Mouse (Mus musculus) liver, postnatal 0 days (tissue): ENCODE results near the gene Kctd11. TPM values are rescaled to one million over a fixed set of nuclear protein-coding genes. Genes with fewer than 3 reads are reported as not detected.

Experiments used
- ATAC-seq: fragments of 200-750 bp; cut with Nextera tagmentation; 2 replicates; pipeline ENCODE4 v1.8.0; 2017; ENCODE audit warnings: mild to moderate bottlenecking, moderate library complexity
- DNase-seq: peaks from one replicate; pipeline ENCODE4 v3.0.0-alpha.2; 2016
- H3K27ac ChIP-seq: fragments of 300-500 bp; sonication (generic); 2 replicates; pipeline ENCODE4 v1.5.1; 2014; ENCODE audit warnings: antibody characterized with exemption, moderate library complexity, mild to moderate bottlenecking, low read depth
- H3K27me3 ChIP-seq: fragments of 300-500 bp; sonication (generic); 2 replicates; pipeline ENCODE4 v1.6.1; 2014; ENCODE audit warnings: low read length, control low read depth, mixed read lengths; ENCODE audit not compliant: insufficient read depth
- H3K36me3 ChIP-seq: fragments of 300-500 bp; sonication (generic); replicated peaks from 2 replicates; pipeline ENCODE4 v1.6.1; 2014; ENCODE audit warnings: mild to moderate bottlenecking, control low read depth, low read length, moderate library complexity, mixed read lengths; ENCODE audit not compliant: insufficient read depth
- H3K4me1 ChIP-seq: fragments of 300-500 bp; sonication (generic); 2 replicates; pipeline ENCODE4 v1.6.1; 2014; ENCODE audit warnings: antibody characterized with exemption, mild to moderate bottlenecking, control low read depth; ENCODE audit not compliant: insufficient read depth
- H3K4me2 ChIP-seq: fragments of 300-500 bp; sonication (generic); 2 replicates; pipeline ENCODE4 v1.6.1; 2014; ENCODE audit warnings: low read depth, mild to moderate bottlenecking, low read length, moderate library complexity, mixed read lengths
- H3K4me3 ChIP-seq: fragments of 300-500 bp; sonication (generic); 2 replicates; pipeline ENCODE4 v1.5.1; 2014; ENCODE audit warnings: low read depth, low read length
- H3K9ac ChIP-seq: fragments of 300-500 bp; sonication (generic); replicated peaks from 2 replicates; pipeline ENCODE4 v1.6.1; 2014; ENCODE audit warnings: mild to moderate bottlenecking, moderate library complexity
- H3K9me3 ChIP-seq: fragments of 300-500 bp; sonication (generic); 2 replicates; pipeline ENCODE4 v1.6.1; 2016; ENCODE audit warnings: mild to moderate bottlenecking, control low read depth, low read length, mixed read lengths
- CTCF ChIP-seq: sonication (generic); IDR thresholded peaks from 2 replicates; pipeline ENCODE4 v1.5.1; 2016; ENCODE audit warnings: antibody characterized with exemption, low read depth
- EP300 ChIP-seq: IDR thresholded peaks from 2 replicates; pipeline ENCODE4 v1.6.1; 2016; ENCODE audit warnings: antibody characterized with exemption, low read depth, mild to moderate bottlenecking
- WGBS: fragments of 180-500 bp; shearing (Covaris S2); extraction: QIAGEN DNeasy Blood & Tissue Kit; methylation state at CpG from one replicate; pipeline ENCODE4 v1.1.7; 2014; ENCODE audit not compliant: insufficient replicate concordance; 5-methylcytosine and 5-hydroxymethylcytosine counted together
- polyA plus RNA-seq: library from polyadenylated mRNA; unstranded; fragments of >200 nt; fragmentation: Nextera tagmentation; extraction: Ambion mirVana; gene quantifications from 2 replicates; pipeline ENCODE4 v1.2.1, GENCODE M21; 2015

Gene Kctd11
- polyA plus RNA-seq, 1 experiment from 2014 or later = 0.92 TPM

DNA sequence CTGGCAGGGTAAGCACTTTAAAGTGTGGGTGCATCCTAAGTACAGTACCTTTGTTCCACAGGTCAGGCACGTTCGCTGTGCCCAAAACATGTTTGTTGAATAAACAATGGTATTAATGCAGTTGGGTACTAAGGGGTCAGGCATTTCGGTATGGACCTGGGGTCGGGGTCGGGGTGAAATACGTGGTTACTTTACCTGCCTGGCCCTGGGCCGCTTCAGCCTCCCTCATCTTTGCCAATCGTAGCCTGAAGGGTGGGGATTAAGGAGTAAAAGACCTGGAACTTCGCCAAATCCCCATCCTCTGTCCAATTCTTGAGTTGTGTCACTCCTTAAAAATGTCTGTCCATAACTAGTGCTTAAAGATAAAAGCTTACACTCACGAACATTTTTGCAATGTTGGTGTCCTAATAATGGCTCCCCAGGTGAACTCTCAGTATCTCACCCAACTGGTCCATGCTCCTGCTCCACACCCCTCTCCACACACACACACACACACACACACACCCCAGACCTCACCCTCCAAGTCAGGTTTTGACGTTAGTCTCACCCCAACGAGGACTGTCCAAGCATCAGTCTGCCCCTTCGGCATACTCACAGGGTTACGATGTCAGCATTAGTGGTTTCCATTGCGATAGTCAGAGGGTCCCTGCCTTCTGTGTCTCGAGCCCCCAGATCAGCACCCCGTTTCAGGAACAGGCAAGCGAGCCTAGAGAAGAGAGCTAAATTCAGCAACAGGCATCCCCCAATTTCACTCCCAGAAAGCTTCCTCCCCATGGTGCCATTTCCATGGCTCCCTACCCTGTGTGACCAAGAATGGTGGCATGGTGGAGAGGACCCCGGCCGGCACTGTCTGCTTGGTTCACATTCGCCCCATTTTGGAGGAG, 823 bp upstream of the Kctd11 start:
- DNase-seq (no peak), ATAC-seq (no peak)
- TF ChIP-seq CTCF (no peak), EP300 (no peak)
- peaks cover 44% of the 10 kb centered on the region for H3K4me1 ChIP-seq
- 0 out of 2 replicates have a peak, but pooled peaks cover 8% of the 10 kb centered on the region for H3K36me3 ChIP-seq
- H3K27me3 ChIP-seq = no peaks in the 10 kb centered on the region
- H3K27ac ChIP-seq = peak overlapping the region; percentile 86
- peak overlapping the region; percentile 69; the same call in 1 of the 2 replicates for H3K9ac ChIP-seq
- no peaks in the 10 kb centered on the region for H3K9me3 ChIP-seq
- peak overlapping the region; percentile 56 for H3K4me3 ChIP-seq
- 71% methylated on average over 21 of the region's 21 CpGs for WGBS
- H3K4me2 ChIP-seq = peak overlapping the region; percentile 89

GRCm38 (mm10) chr11:69880506-69880852, 727 bp downstream of the Kctd11 start:
- H3K36me3 ChIP-seq = 0 out of 2 replicates have a peak, but pooled peaks cover 5% of the 10 kb centered on the region
- no peaks in the 10 kb centered on the region for H3K27me3 ChIP-seq
- DNase-seq (peak; percentile 81), ATAC-seq (peak; percentile 63)
- WGBS = 1% methylated on average over 18 of the region's 18 CpGs
- H3K4me2 ChIP-seq = peak overlapping the region; percentile 89
- peak overlapping the region; percentile 69 for H3K9ac ChIP-seq
- H3K27ac ChIP-seq = peak overlapping the region; percentile 86
- H3K9me3 ChIP-seq = no peaks in the 10 kb centered on the region
- H3K4me3 ChIP-seq = peak overlapping the region; percentile 56
- TF ChIP-seq EP300 (no peak), CTCF (peak; percentile 95)
- H3K4me1 ChIP-seq = peaks cover 47% of the 10 kb centered on the region

DNA sequence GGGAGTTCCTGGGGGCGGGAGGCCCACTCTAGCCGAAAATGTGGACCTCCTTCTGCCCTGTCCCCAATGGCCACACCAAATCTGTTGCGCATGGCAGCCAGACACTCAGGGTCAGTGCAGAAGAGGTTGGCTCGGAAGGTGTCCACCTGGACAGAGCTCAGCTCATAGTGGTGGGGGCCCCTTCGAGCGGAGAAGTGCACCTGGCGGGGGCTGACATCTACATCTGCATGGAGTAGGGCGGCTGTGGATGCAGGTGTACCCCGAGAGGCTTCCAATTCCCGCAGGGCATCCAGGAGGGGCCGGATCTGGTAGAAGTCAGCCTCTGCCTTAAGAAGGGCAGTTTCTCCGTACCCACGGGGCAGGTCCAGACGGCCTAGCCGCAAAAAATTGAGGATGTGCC, 1.5 kb downstream of the Kctd11 start:
- Histone ChIP-seq H3K9me3 (no peaks in the 10 kb centered on the region), H3K9ac (peak overlapping the region; percentile 69; the same call in 1 of the 2 replicates), H3K36me3 (0 out of 2 replicates have a peak, but pooled peaks cover 5% of the 10 kb centered on the region), H3K4me3 (no peak overlapping the region), H3K27ac (no peak overlapping the region), H3K27me3 (no peaks in the 10 kb centered on the region), H3K4me1 (peaks cover 47% of the 10 kb centered on the region), H3K4me2 (peak overlapping the region; percentile 89)
- DNase-seq (no peak), ATAC-seq (no peak)
- WGBS = 68% methylated on average over 15 of the region's 15 CpGs
- TF ChIP-seq CTCF (no peak), EP300 (no peak)

- Histone ChIP-seq H3K4me3 (no peak overlapping the region), H3K4me2 (peak overlapping the region; percentile 89), H3K4me1 (peaks cover 46% of the 10 kb centered on the region), H3K36me3 (0 out of 2 replicates have a peak, but pooled peaks cover 5% of the 10 kb centered on the region), H3K9ac (no peak overlapping the region), H3K27me3 (no peaks in the 10 kb centered on the region), H3K27ac (no peak overlapping the region), H3K9me3 (no peaks in the 10 kb centered on the region)
- DNase-seq (no peak), ATAC-seq (no peak)
- WGBS = 58% methylated on average over 6 of the region's 6 CpGs
- TF ChIP-seq EP300 (no peak), CTCF (no peak)
These were observed 2.3 kb downstream of the Kctd11 start for GRCm38 (mm10) chr11:69878952-69879351.

- Histone ChIP-seq H3K4me3 (no peak overlapping the region), H3K9me3 (no peaks in the 10 kb centered on the region), H3K4me2 (0 out of 2 replicates have a peak overlapping the region, but pooled peaks have one; percentile 20), H3K9ac (no peak overlapping the region), H3K36me3 (0 out of 2 replicates have a peak, but pooled peaks cover under 1% of the 10 kb centered on the region), H3K27me3 (no peaks in the 10 kb centered on the region), H3K4me1 (peaks cover 45% of the 10 kb centered on the region), H3K27ac (no peak overlapping the region)
- DNase-seq = no peak
- no peak for TF ChIP-seq CTCF
- TF ChIP-seq EP300 = no peak
- 80% methylated on average over 3 of the region's 3 CpGs for WGBS
- ATAC-seq = no peak
These were observed 2.8 kb downstream of the Kctd11 start for GRCm38 (mm10) chr11:69878399-69878798.

- Histone ChIP-seq H3K4me3 (no peak within 1 kb of the TSS), H3K27ac (no peak within 1 kb of the TSS)
These were observed 3.3 kb downstream of the Kctd11 start, which contains the start of gene Tmem95 for GRCm38 (mm10) chr11:69877878-69878277. Gene Tmem95 (minus strand): TSS chr11:69878018.

More at GRCm38 (mm10) chr11:69877878-69878277, 3.3 kb downstream of the Kctd11 start, which contains the start of gene Tmem95:
- Histone ChIP-seq H3K9ac (no peak within 1 kb of the TSS), H3K4me2 (peak within 1 kb of the TSS; percentile 20), H3K4me1 (peaks cover 45% of the 10 kb centered on the region), H3K27me3 (no peaks in the 10 kb centered on the region), H3K36me3 (no peaks in the 10 kb centered on the region), H3K9me3 (no peaks in the 10 kb centered on the region)
- TF ChIP-seq CTCF (no peak), EP300 (no peak)
- DNase-seq = no peak
- ATAC-seq = no peak
- 81% methylated on average over 11 of the region's 11 CpGs for WGBS
